Mouse (Mus musculus): ENCODE measurements around the gene Pycr1. TPM values are rescaled to one million over a fixed set of nuclear protein-coding genes. Genes with fewer than 3 reads are reported as not detected.

Gene Pycr1
- polyA plus RNA-seq (2014; fragmentation: Nextera tagmentation; extraction: Ambion mirVana): 29.0 and 29.8 TPM in 2 replicates

- peak within 1 kb of the TSS; percentile 75 for H3K9ac ChIP-seq
- DNase-seq (peak; percentile 97), ATAC-seq (ENCODE audit: insufficient read depth) (peak; percentile 99)
- WGBS: 0% methylated on average over 15 of the region's 15 CpGs
- H3K4me3 ChIP-seq (ENCODE audit: low read depth, low read length): peak within 1 kb of the TSS; percentile 48
- H3K4me2 ChIP-seq: peak within 1 kb of the TSS; percentile 84
- peaks cover 11% of the 10 kb centered on the region; the same call in 1 of the 2 replicates for H3K4me1 ChIP-seq (ENCODE audit: insufficient read depth)
- no peak for TF ChIP-seq CTCF (IDR thresholded peaks at IDR 0.05; ENCODE audit: low read depth)
- no peaks in the 10 kb centered on the region for H3K9me3 ChIP-seq (ENCODE audit: low read depth, low read length)
- peaks cover 16% of the 10 kb centered on the region; the same call in 1 of the 2 replicates for H3K27me3 ChIP-seq (ENCODE audit: insufficient read depth, low read length)
- H3K27ac ChIP-seq (ENCODE audit: low read depth): no peak within 1 kb of the TSS
- no peaks in the 10 kb centered on the region for H3K36me3 ChIP-seq (ENCODE audit: insufficient read depth)
Measured at GRCm38 (mm10) chr11:120643601-120643987, at the start of gene Pycr1. TSS of gene Pycr1 (minus strand) at chr11:120643769.

DNA sequence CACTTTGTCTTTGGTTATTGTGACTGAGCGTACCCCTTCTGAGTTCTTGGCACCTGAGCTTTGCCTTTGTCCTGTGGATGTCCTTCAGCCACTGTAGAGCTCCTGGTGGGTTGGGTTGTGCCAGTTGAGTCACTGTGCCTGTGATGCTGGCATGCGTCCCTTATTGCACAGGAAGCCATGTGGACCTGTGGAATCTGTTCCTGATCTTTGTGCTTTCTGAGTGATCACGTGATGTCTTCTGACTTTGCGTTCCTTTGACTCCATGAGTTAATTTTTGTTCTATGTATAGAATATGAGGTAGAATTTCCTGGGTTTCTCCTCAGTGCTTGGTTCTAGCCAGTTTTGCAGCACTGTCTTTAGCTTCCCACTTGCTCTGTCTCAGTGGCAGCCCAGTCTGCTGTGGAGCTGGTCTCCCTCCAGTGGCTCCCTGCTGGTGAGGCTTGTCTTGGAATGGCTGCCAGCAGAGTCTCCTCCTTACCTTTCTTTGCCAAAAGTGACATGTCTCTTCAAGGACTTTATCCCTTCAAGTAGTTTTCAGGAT lies 49.0 kb upstream of the Pycr1 start:
- H3K27ac ChIP-seq (ENCODE audit: low read depth): no peak overlapping the region
- ATAC-seq (ENCODE audit: insufficient read depth): no peak
- H3K27me3 ChIP-seq (ENCODE audit: insufficient read depth, low read length): no peaks in the 10 kb centered on the region
- peaks cover 55% of the 10 kb centered on the region for H3K36me3 ChIP-seq (ENCODE audit: insufficient read depth)
- TF ChIP-seq CTCF (IDR thresholded peaks at IDR 0.05; ENCODE audit: low read depth): no peak
- no peak overlapping the region for H3K4me3 ChIP-seq (ENCODE audit: low read depth, low read length)
- no peak overlapping the region for H3K4me2 ChIP-seq
- 85% methylated on average over 4 of the region's 4 CpGs for WGBS
- DNase-seq: no peak
- peaks cover under 1% of the 10 kb centered on the region; the same call in 1 of the 2 replicates for H3K4me1 ChIP-seq (ENCODE audit: insufficient read depth)
- no peak overlapping the region for H3K9ac ChIP-seq
- H3K9me3 ChIP-seq (ENCODE audit: low read depth, low read length): no peaks in the 10 kb centered on the region

- Histone ChIP-seq H3K4me2 (no peak overlapping the region), H3K36me3 (ENCODE audit: insufficient read depth) (peaks cover 61% of the 10 kb centered on the region), H3K4me1 (ENCODE audit: insufficient read depth) (peaks cover 14% of the 10 kb centered on the region), H3K9ac (no peak overlapping the region), H3K4me3 (ENCODE audit: low read depth, low read length) (no peak overlapping the region), H3K27me3 (ENCODE audit: insufficient read depth, low read length) (no peaks in the 10 kb centered on the region), H3K9me3 (ENCODE audit: low read depth, low read length) (no peaks in the 10 kb centered on the region), H3K27ac (ENCODE audit: low read depth) (no peak overlapping the region)
- no peak for DNase-seq
- 75% methylated on average over 3 of the region's 3 CpGs for WGBS
- ATAC-seq (ENCODE audit: insufficient read depth): no peak
- TF ChIP-seq CTCF (IDR thresholded peaks at IDR 0.05; ENCODE audit: low read depth): no peak
Measured at GRCm38 (mm10) chr11:120689365-120689764, 45.8 kb upstream of the Pycr1 start.

GRCm38 (mm10) chr11:120686650-120687272 lies 43.2 kb upstream of the Pycr1 start:
- Histone ChIP-seq H3K4me2 (peak overlapping the region; percentile 13), H3K27ac (ENCODE audit: low read depth) (peak overlapping the region; percentile 95), H3K4me3 (ENCODE audit: low read depth, low read length) (no peak overlapping the region), H3K9me3 (ENCODE audit: low read depth, low read length) (no peaks in the 10 kb centered on the region), H3K4me1 (ENCODE audit: insufficient read depth) (peaks cover 14% of the 10 kb centered on the region), H3K27me3 (ENCODE audit: insufficient read depth, low read length) (no peaks in the 10 kb centered on the region), H3K9ac (peak overlapping the region; percentile 9; the same call in 1 of the 2 replicates), H3K36me3 (ENCODE audit: insufficient read depth) (peaks cover 67% of the 10 kb centered on the region)
- DNase-seq (peak; percentile 81), ATAC-seq (ENCODE audit: insufficient read depth) (peak; percentile 79)
- 47% methylated on average over 20 of the region's 20 CpGs for WGBS
- no peak for TF ChIP-seq CTCF (IDR thresholded peaks at IDR 0.05; ENCODE audit: low read depth)

DNA sequence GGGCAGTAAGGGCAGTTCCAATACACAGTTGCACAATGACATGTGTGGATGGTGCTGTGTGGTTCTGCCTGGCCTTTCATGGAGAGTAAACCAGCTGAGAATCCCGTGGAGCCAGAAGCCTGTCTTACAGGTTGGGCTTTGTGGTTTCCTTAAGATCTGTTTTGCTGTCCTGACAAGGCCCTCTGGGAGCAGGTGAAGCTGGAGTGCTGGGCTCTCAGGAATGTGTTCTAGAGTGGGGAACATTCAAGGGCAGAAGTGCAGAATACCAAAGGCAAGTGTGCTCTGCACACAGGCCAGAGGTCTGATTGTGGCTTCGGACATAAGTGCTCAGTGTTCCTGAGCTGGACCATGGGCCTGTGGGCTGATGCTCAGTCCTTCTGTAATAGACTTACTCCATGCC lies 41.1 kb upstream of the Pycr1 start:
- Histone ChIP-seq H3K4me1 (ENCODE audit: insufficient read depth) (peaks cover 14% of the 10 kb centered on the region), H3K27ac (ENCODE audit: low read depth) (peak overlapping the region; percentile 52; the same call in 1 of the 2 replicates), H3K4me2 (no peak overlapping the region), H3K36me3 (ENCODE audit: insufficient read depth) (peaks cover 70% of the 10 kb centered on the region), H3K27me3 (ENCODE audit: insufficient read depth, low read length) (no peaks in the 10 kb centered on the region), H3K9me3 (ENCODE audit: low read depth, low read length) (no peaks in the 10 kb centered on the region), H3K9ac (no peak overlapping the region), H3K4me3 (ENCODE audit: low read depth, low read length) (no peak overlapping the region)
- no peak for ATAC-seq (ENCODE audit: insufficient read depth)
- no peak for TF ChIP-seq CTCF (IDR thresholded peaks at IDR 0.05; ENCODE audit: low read depth)
- 67% methylated on average over 2 of the region's 2 CpGs for WGBS
- DNase-seq: no peak

- no peak overlapping the region for H3K9ac ChIP-seq
- H3K27me3 ChIP-seq (ENCODE audit: insufficient read depth, low read length): no peaks in the 10 kb centered on the region
- no peak for DNase-seq
- no peak overlapping the region for H3K4me3 ChIP-seq (ENCODE audit: low read depth, low read length)
- 70% methylated on average over 2 of the region's 2 CpGs for WGBS
- peak overlapping the region; percentile 52; the same call in 1 of the 2 replicates for H3K27ac ChIP-seq (ENCODE audit: low read depth)
- no peak for ATAC-seq (ENCODE audit: insufficient read depth)
- H3K4me1 ChIP-seq (ENCODE audit: insufficient read depth): peaks cover 14% of the 10 kb centered on the region
- H3K4me2 ChIP-seq: no peak overlapping the region
- TF ChIP-seq CTCF (IDR thresholded peaks at IDR 0.05; ENCODE audit: low read depth): no peak
- H3K36me3 ChIP-seq (ENCODE audit: insufficient read depth): peaks cover 71% of the 10 kb centered on the region
- H3K9me3 ChIP-seq (ENCODE audit: low read depth, low read length): no peaks in the 10 kb centered on the region
Measured at GRCm38 (mm10) chr11:120684086-120684485, 40.5 kb upstream of the Pycr1 start.

DNA sequence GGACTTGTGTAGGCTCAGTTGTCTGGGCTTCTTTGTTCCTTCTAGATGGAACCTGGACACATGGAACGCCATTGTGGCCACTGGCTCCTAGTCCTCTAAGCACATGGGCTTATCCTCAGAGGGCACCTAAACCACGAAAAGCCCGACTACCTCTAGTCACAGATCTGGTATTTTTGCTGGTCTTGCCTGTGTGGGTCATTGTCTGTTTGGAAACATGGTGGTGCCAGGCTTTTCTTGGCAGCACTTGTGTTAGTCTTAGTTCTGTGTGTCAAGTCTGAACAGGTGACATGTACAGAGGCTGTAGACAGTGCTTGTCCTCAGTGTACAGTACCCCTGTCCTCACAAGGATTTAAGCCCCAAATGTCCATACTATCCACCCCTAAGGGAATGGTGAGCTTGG lies 40.0 kb upstream of the Pycr1 start:
- ATAC-seq (ENCODE audit: insufficient read depth): no peak
- Histone ChIP-seq H3K27ac (ENCODE audit: low read depth) (no peak overlapping the region), H3K4me2 (no peak overlapping the region), H3K4me1 (ENCODE audit: insufficient read depth) (peaks cover 14% of the 10 kb centered on the region), H3K27me3 (ENCODE audit: insufficient read depth, low read length) (no peaks in the 10 kb centered on the region), H3K4me3 (ENCODE audit: low read depth, low read length) (no peak overlapping the region), H3K9ac (no peak overlapping the region), H3K9me3 (ENCODE audit: low read depth, low read length) (no peaks in the 10 kb centered on the region), H3K36me3 (ENCODE audit: insufficient read depth) (peaks cover 71% of the 10 kb centered on the region)
- TF ChIP-seq CTCF (IDR thresholded peaks at IDR 0.05; ENCODE audit: low read depth): no peak
- DNase-seq: no peak
- 87% methylated on average over 3 of the region's 3 CpGs for WGBS

All from lung, embryonic 14.5 days (tissue).